Mouse (Mus musculus) bone marrow macrophage, adult 2 months (primary cell): ENCODE results near the gene Gdf15.

ENCODE experiments used
- CTCF ChIP-seq: IDR thresholded peaks from 2 replicates; pipeline ENCODE4 v1.5.1; 2012; ENCODE audit warnings: low read depth, mild to moderate bottlenecking, low read length, moderate library complexity
- POLR2A ChIP-seq: IDR thresholded peaks from 2 replicates; pipeline ENCODE4 v1.6.1; 2012; ENCODE audit warnings: mild to moderate bottlenecking, low read depth, low read length, borderline replicate concordance

DNA sequence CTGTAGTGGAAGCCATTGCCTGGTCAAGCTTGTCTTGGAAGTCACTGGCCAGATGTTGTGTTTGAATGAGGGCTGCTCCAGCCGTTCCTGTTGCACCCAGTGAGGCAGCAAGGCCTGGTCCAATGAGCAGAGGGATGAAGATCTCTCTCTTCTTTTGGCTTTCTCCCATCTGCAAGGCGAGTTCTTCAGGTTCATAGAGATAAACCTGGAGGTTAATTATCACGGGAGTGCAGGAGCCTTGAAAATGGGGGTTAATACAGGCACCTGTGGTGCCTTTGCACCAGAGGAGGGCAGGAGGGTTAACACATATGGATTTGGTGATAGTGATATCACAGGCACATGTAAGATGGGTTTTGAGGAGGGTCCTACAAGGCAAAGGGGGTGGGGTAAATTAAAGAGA is 10.0 kb downstream of the Gdf15 start:
- TF ChIP-seq CTCF = no peak
- no peak for TF ChIP-seq POLR2A
